Mouse (Mus musculus): Measurements from ENCODE around the gene Dnajc16. TPM values are rescaled to one million over a fixed set of nuclear protein-coding genes. Genes with fewer than 3 reads are reported as not detected.
A peak's percentile ranks its signal among the peaks of the same experiment; 100 is the strongest.

Gene Dnajc16
- total and polyA plus RNA-seq, 3 experiments = 12.5 to 24.9 (median 20.4) TPM

DNA sequence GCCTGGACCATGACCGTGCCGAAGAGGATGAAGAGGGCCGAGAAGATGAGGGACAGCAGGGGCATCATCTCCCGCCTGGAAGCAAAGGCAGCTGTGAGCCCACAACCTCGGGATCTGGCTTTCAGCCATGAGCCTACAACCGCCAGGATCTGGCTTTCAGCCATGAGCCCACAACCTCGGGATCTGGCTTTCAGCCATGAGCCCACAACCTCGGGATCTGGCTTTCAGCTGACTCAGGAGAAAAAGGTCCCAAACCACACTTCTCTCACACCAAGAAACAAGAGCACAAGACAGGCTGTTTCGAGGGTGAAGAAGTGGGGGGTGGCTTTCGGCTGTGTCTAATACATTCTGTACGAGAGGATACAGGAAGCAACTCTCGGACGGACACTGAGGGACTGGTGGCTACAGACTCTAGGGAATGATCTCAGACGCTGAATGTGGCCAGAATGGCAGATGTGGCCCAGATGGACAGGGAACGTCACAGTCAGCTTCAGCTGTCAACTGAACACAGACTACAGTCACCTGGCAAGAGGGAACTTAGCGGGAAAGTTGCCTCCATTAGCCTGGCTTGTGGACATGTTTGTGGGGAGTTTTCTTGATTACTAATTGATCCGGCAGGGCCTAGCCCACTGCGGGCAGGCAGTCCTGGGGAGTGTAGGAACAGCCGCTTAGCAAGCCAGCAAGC lies 23.9 kb downstream of the Dnajc16 start:
- peaks cover 12% of the 10 kb centered on the region for H3K4me1 ChIP-seq (ENCODE audit: control insufficient read depth, insufficient read depth, low read length)
- intact Hi-C loops (cut with DNase I) = no loop called here
- no peak for TF ChIP-seq CTCF (IDR thresholded peaks at IDR 0.05)
- 0 out of 2 replicates have a peak, but pooled peaks have one; percentile 34 for TF ChIP-seq EP300 (IDR thresholded peaks at IDR 0.05; ENCODE audit: insufficient read depth, low read depth, low read length)
- no peaks in the 10 kb centered on the region for H3K36me3 ChIP-seq (ENCODE audit: control insufficient read depth, insufficient read depth, low read length)
- no peaks in the 10 kb centered on the region for H3K79me2 ChIP-seq (replicated peaks; ENCODE audit: control insufficient read depth, insufficient read depth, low read length)
- WGBS = 9% methylated on average over 19 of the region's 19 CpGs
- H3K4me3 ChIP-seq = no peak overlapping the region
- H3K27me3 ChIP-seq (ENCODE audit: control insufficient read depth, insufficient read depth, low read length) = no peaks in the 10 kb centered on the region
- peak; percentile 70 to 71 for DNase-seq
- peak overlapping the region; percentile 15; the same call in 1 of the 2 replicates for H3K9ac ChIP-seq (ENCODE audit: low read depth, low read length)
- peak overlapping the region; percentile 78 for H3K27ac ChIP-seq

DNA sequence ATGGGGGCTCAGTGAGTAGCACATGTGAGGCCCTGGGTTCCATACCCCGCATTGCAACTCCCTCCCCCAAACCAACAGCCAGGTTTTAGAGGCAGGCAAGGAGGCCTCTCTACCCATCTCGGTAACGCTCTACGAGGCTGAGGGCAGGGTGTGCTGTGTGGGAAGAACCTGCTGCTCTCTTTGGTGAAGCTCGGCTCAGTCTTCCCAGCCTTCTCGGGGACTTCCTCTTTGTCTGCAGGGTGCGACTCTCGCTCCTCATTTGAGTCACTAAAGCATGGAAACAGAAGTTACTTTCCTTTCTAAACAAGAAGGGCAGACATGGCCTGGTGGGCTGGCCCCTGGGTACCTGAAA lies 24.4 kb downstream of the Dnajc16 start:
- peak in 1 of 2 experiments; percentile 57 for DNase-seq
- no peak for TF ChIP-seq EP300 (IDR thresholded peaks at IDR 0.05; ENCODE audit: insufficient read depth, low read depth, low read length)
- TF ChIP-seq CTCF (IDR thresholded peaks at IDR 0.05) = no peak
- no peak for TF ChIP-seq POLR2A (IDR thresholded peaks at IDR 0.05; ENCODE audit: insufficient read depth, low read depth, low read length)
- Histone ChIP-seq H3K27me3 (ENCODE audit: control insufficient read depth, insufficient read depth, low read length) (no peaks in the 10 kb centered on the region), H3K4me3 (no peak overlapping the region), H3K36me3 (ENCODE audit: control insufficient read depth, insufficient read depth, low read length) (no peaks in the 10 kb centered on the region), H3K79me2 (replicated peaks; ENCODE audit: control insufficient read depth, insufficient read depth, low read length) (no peaks in the 10 kb centered on the region), H3K4me1 (ENCODE audit: control insufficient read depth, insufficient read depth, low read length) (peaks cover 12% of the 10 kb centered on the region), H3K9ac (ENCODE audit: low read depth, low read length) (peak overlapping the region; percentile 15; the same call in 1 of the 2 replicates), H3K27ac (peak overlapping the region; percentile 78)
- intact Hi-C loops (cut with DNase I) = no loop called here
- WGBS = 63% methylated on average over 8 of the region's 8 CpGs

- intact Hi-C loops (cut with DNase I) = no loop called here
- Histone ChIP-seq H3K27me3 (ENCODE audit: control insufficient read depth, insufficient read depth, low read length) (no peaks in the 10 kb centered on the region), H3K4me3 (no peak overlapping the region), H3K36me3 (ENCODE audit: control insufficient read depth, insufficient read depth, low read length) (no peaks in the 10 kb centered on the region), H3K27ac (no peak overlapping the region), H3K4me1 (ENCODE audit: control insufficient read depth, insufficient read depth, low read length) (peaks cover 12% of the 10 kb centered on the region), H3K9ac (ENCODE audit: low read depth, low read length) (no peak overlapping the region), H3K79me2 (replicated peaks; ENCODE audit: control insufficient read depth, insufficient read depth, low read length) (no peaks in the 10 kb centered on the region)
- no peak for TF ChIP-seq EP300 (IDR thresholded peaks at IDR 0.05; ENCODE audit: insufficient read depth, low read depth, low read length)
- TF ChIP-seq POLR2A (IDR thresholded peaks at IDR 0.05; ENCODE audit: insufficient read depth, low read depth, low read length) = no peak
- no peak for TF ChIP-seq CTCF (IDR thresholded peaks at IDR 0.05)
- WGBS = 97% methylated on average over 3 of the region's 3 CpGs
- no peak for DNase-seq
Measured at GRCm38 (mm10) chr4:141765008-141765407, 25.7 kb downstream of the Dnajc16 start.

DNA sequence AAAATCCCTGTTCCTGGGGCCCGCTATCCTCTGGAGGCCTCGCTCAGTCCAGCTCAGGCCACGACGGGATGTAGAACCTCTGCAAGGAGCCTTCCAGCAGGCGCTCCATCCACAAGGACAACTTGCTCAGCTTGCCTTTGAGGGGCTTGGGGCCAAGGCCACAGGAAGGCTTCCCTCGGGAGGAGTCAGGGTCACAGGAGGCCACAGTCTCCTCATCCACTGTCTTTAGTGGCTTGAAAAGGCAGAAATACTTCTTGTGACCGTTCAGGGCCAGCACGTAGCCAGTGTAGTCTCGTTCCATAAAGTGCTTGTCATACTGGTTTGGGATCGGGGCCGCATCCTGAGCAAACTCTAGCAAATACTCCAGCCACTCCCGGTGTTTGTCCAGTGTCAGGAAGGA lies 27.3 kb downstream of the Dnajc16 start:
- Histone ChIP-seq H3K27me3 (ENCODE audit: control insufficient read depth, insufficient read depth, low read length) (no peaks in the 10 kb centered on the region), H3K79me2 (replicated peaks; ENCODE audit: control insufficient read depth, insufficient read depth, low read length) (no peaks in the 10 kb centered on the region), H3K27ac (no peak overlapping the region), H3K36me3 (ENCODE audit: control insufficient read depth, insufficient read depth, low read length) (no peaks in the 10 kb centered on the region), H3K4me3 (no peak overlapping the region), H3K4me1 (ENCODE audit: control insufficient read depth, insufficient read depth, low read length) (peaks cover 12% of the 10 kb centered on the region), H3K9ac (ENCODE audit: low read depth, low read length) (no peak overlapping the region)
- DNase-seq = no peak
- intact Hi-C loops (cut with DNase I) = no loop called here
- no peak for TF ChIP-seq EP300 (IDR thresholded peaks at IDR 0.05; ENCODE audit: insufficient read depth, low read depth, low read length)
- TF ChIP-seq POLR2A (IDR thresholded peaks at IDR 0.05; ENCODE audit: insufficient read depth, low read depth, low read length) = no peak
- no peak for TF ChIP-seq CTCF (IDR thresholded peaks at IDR 0.05)
- 84% methylated on average over 12 of the region's 12 CpGs for WGBS

- Histone ChIP-seq H3K9ac (ENCODE audit: low read depth, low read length) (no peak overlapping the region), H3K79me2 (replicated peaks; ENCODE audit: control insufficient read depth, insufficient read depth, low read length) (no peaks in the 10 kb centered on the region), H3K27ac (no peak overlapping the region), H3K4me3 (no peak overlapping the region), H3K36me3 (ENCODE audit: control insufficient read depth, insufficient read depth, low read length) (no peaks in the 10 kb centered on the region), H3K4me1 (ENCODE audit: control insufficient read depth, insufficient read depth, low read length) (peaks cover 10% of the 10 kb centered on the region), H3K27me3 (ENCODE audit: control insufficient read depth, insufficient read depth, low read length) (no peaks in the 10 kb centered on the region)
- WGBS = 94% methylated on average over 13 of the region's 13 CpGs
- TF ChIP-seq EP300 (IDR thresholded peaks at IDR 0.05; ENCODE audit: insufficient read depth, low read depth, low read length) (no peak), POLR2A (IDR thresholded peaks at IDR 0.05; ENCODE audit: insufficient read depth, low read depth, low read length) (no peak), CTCF (IDR thresholded peaks at IDR 0.05) (no peak)
- intact Hi-C loops (cut with DNase I) = no loop called here
- DNase-seq = no peak
Measured at GRCm38 (mm10) chr4:141762102-141762598, 28.6 kb downstream of the Dnajc16 start.

GRCm38 (mm10) chr4:141760942-141761341 lies 29.8 kb downstream of the Dnajc16 start:
- H3K27ac ChIP-seq = no peak overlapping the region

More at GRCm38 (mm10) chr4:141760942-141761341, 29.8 kb downstream of the Dnajc16 start:
- no peak for DNase-seq
- no peaks in the 10 kb centered on the region for H3K4me1 ChIP-seq (ENCODE audit: control insufficient read depth, insufficient read depth, low read length)
- WGBS = 81% methylated on average over 4 of the region's 4 CpGs
- no peaks in the 10 kb centered on the region for H3K36me3 ChIP-seq (ENCODE audit: control insufficient read depth, insufficient read depth, low read length)
- TF ChIP-seq EP300 (IDR thresholded peaks at IDR 0.05; ENCODE audit: insufficient read depth, low read depth, low read length) (no peak), CTCF (IDR thresholded peaks at IDR 0.05) (no peak), POLR2A (IDR thresholded peaks at IDR 0.05; ENCODE audit: insufficient read depth, low read depth, low read length) (no peak)
- intact Hi-C loops (cut with DNase I) = no loop called here
- no peaks in the 10 kb centered on the region for H3K79me2 ChIP-seq (replicated peaks; ENCODE audit: control insufficient read depth, insufficient read depth, low read length)
- no peak overlapping the region for H3K9ac ChIP-seq (ENCODE audit: low read depth, low read length)
- no peaks in the 10 kb centered on the region for H3K27me3 ChIP-seq (ENCODE audit: control insufficient read depth, insufficient read depth, low read length)
- H3K4me3 ChIP-seq = no peak overlapping the region

All from heart, adult 2 months (tissue).